In the genomic region with DNA sequence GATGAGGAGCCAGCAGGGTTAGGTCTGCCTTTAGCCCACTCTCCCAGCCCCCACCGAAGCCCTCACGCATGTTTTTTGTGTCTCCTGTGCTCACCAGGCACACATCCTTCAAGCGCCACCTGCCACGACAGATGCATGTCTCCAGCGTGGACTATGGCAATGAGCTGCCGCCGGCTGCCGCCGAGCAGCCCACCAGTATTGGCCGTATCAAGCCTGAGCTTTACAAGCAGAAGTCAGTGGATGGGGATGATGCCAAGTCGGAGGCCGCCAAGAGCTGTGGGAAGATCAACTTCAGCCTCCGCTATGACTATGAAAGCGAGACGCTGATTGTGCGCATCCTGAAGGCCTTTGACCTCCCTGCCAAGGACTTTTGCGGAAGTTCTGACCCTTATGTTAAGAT, we compare ENCODE assay signal across 19 mouse cellular contexts. TPM values are rescaled to one million over a fixed set of nuclear protein-coding genes. Genes with fewer than 3 reads are reported as not detected.
A peak's percentile ranks its signal among the peaks of the same experiment; 100 is the strongest.
DNase-seq lines count a peak whose midpoint lies in the region; ATAC-seq lines count a peak whose summit lies in the region.
"Had no signal": no experiment of that assay in that cellular context is flagged by ENCODE, and none has a peak within 500 bp of the region (broad histone marks: within the 10 kb centered on the region; RNA-seq: fewer than 3 reads in every experiment).

No protein-coding gene starts in this region.

- H3K9ac ChIP-seq in hindbrain, embryonic 12.5 days: no peak overlapping the region
- H3K9ac ChIP-seq: forebrain, embryonic 13.5 days; forebrain, postnatal 0 days; heart, embryonic 12.5 days; hindbrain, embryonic 15.5 days had no signal

- no peak for ATAC-seq in hindbrain, embryonic 12.5 days (ENCODE audit: low FRiP score)
- ATAC-seq: forebrain, embryonic 13.5 days; forebrain, postnatal 0 days had no signal

- H3K9me3 ChIP-seq in hindbrain, embryonic 12.5 days (replicated peaks): no peaks in the 10 kb centered on the region
- H3K9me3 ChIP-seq: embryonic facial prominence, embryonic 10.5 days; forebrain, embryonic 13.5 days; heart, embryonic 12.5 days; hindbrain, embryonic 10.5 days; hindbrain, embryonic 15.5 days had no signal

- no peak overlapping the region for H3K27ac ChIP-seq in hindbrain, embryonic 12.5 days
- H3K27ac ChIP-seq: embryonic facial prominence, embryonic 10.5 days; forebrain, embryonic 13.5 days; hindbrain, embryonic 10.5 days; hindbrain, embryonic 15.5 days had no signal

- no peaks in the 10 kb centered on the region; the same call in 1 of the 2 replicates for H3K27me3 ChIP-seq in hindbrain, embryonic 12.5 days
- H3K27me3 ChIP-seq: heart, embryonic 12.5 days; hindbrain, embryonic 15.5 days had no signal

- DNase-seq in layer of hippocampus, adult 11-12 months (ENCODE audit: low spot score): peak; percentile 43
- no peak for DNase-seq in layer of hippocampus, adult 9-10 months (ENCODE audit: low spot score)
- peak; percentile 21 for DNase-seq in right cerebral cortex, postnatal 14 days
- no peak for DNase-seq in right cerebral cortex, postnatal 4 days
- peak; percentile 59 for DNase-seq in layer of hippocampus, adult 9-11 months
- DNase-seq in ovary, postnatal 14 days (ENCODE audit: low spot score): no peak
- DNase-seq: adrenal gland, adult 8-10 months; adrenal gland, postnatal 36 days; cerebellum, adult 11 months; cerebellum, adult 9-10 months; forebrain, postnatal 0 days; gastrocnemius, postnatal 14 days had no signal

- H3K4me3 ChIP-seq in hindbrain, embryonic 12.5 days: no peak overlapping the region
- H3K4me3 ChIP-seq: embryonic facial prominence, embryonic 10.5 days; forebrain, embryonic 13.5 days; heart, embryonic 12.5 days; hindbrain, embryonic 10.5 days; hindbrain, embryonic 15.5 days had no signal

- no peaks in the 10 kb centered on the region; the same call in 1 of the 2 replicates for H3K4me1 ChIP-seq in hindbrain, embryonic 12.5 days
- H3K4me1 ChIP-seq: embryonic facial prominence, embryonic 10.5 days; heart, embryonic 12.5 days had no signal

- H3K36me3 ChIP-seq in hindbrain, embryonic 12.5 days: no peaks in the 10 kb centered on the region
- H3K36me3 ChIP-seq: embryonic facial prominence, embryonic 10.5 days; heart, embryonic 12.5 days; hindbrain, embryonic 15.5 days had no signal

- WGBS in hindbrain, embryonic 12.5 days: 97% methylated on average over 17 of the region's 17 CpGs

- no peak overlapping the region for H3K4me2 ChIP-seq in hindbrain, embryonic 12.5 days (replicated peaks)
- H3K4me2 ChIP-seq: forebrain, embryonic 13.5 days; heart, embryonic 12.5 days; hindbrain, embryonic 15.5 days had no signal

RNA-seq across cellular contexts. Expression of gene Syt6, which starts 12.1 kb away (rescaled TPM):
- polyA plus RNA-seq in hindbrain, embryonic 12.5 days (2016; fragmentation: Nextera tagmentation; extraction: Ambion mirVana): 4.7 and 6.8 TPM in 2 replicates
- polyA plus RNA-seq: gonadal fat pad, adult 2 months had no signal

RNA-seq across cellular contexts. Expression of gene Atg4a-ps, which starts 58.7 kb away (rescaled TPM):
- not detected in 2 replicates for polyA plus RNA-seq in hindbrain, embryonic 12.5 days (2016; fragmentation: Nextera tagmentation; extraction: Ambion mirVana)
- polyA plus RNA-seq: heart, embryonic 12.5 days; hindbrain, embryonic 15.5 days had no signal

Comparison
In these comparisons a context has a peak if more than half of its experiments do, and no peak if none do; other contexts are left out.
1. DNase-seq: peak in layer of hippocampus, adult 11-12 months (single experiment), right cerebral cortex, postnatal 14 days (single experiment) and layer of hippocampus, adult 9-11 months (single experiment); none in layer of hippocampus, adult 9-10 months (single experiment), right cerebral cortex, postnatal 4 days (single experiment) and ovary, postnatal 14 days (single experiment).